Mouse (Mus musculus) cerebellum, adult 2 months (tissue): Measurements from ENCODE around the gene Lama1. TPM values are rescaled to one million over a fixed set of nuclear protein-coding genes. Genes with fewer than 3 reads are reported as not detected.

Experiments used
- DNase-seq, 2 experiments: peaks; one replicate each; pipeline ENCODE4 v3.0.0; 2021
- H3K27ac ChIP-seq: fragments of 200-500 bp; 2 replicates; pipeline ENCODE4 v1.5.1; 2012; ENCODE audit warnings: low read length, control low read depth, inconsistent platforms; ENCODE audit not compliant: insufficient read depth
- H3K27me3 ChIP-seq: fragments of 200-500 bp; 2 replicates; pipeline ENCODE4 v1.6.1; 2012; ENCODE audit warnings: inconsistent platforms, mild to moderate bottlenecking, low read length, moderate library complexity; ENCODE audit not compliant: control insufficient read depth, insufficient read depth
- H3K4me1 ChIP-seq: fragments of 200-500 bp; 2 replicates; pipeline ENCODE4 v1.6.1; 2011; ENCODE audit warnings: low read length; ENCODE audit not compliant: control insufficient read depth, insufficient read depth
- H3K4me3 ChIP-seq: fragments of 200-500 bp; replicated peaks from 2 replicates; pipeline ENCODE3; 2011; ENCODE audit warnings: mild to moderate bottlenecking, low read depth, low read length, control low read depth; ENCODE audit not compliant: insufficient read depth
- CTCF ChIP-seq: fragments of 200-500 bp; IDR thresholded peaks from 2 replicates; pipeline ENCODE4 v1.5.1; 2011; ENCODE audit warnings: low read depth, mild to moderate bottlenecking, control low read depth, low read length, moderate library complexity, borderline replicate concordance; ENCODE audit not compliant: insufficient read depth
- POLR2A ChIP-seq: fragments of 200-500 bp; IDR thresholded peaks from 2 replicates; pipeline ENCODE4 v1.6.1; 2011; ENCODE audit warnings: low read length, control low read depth, borderline replicate concordance; ENCODE audit not compliant: insufficient read depth
- WGBS: fragments of 180-500 bp; shearing (Covaris S2); methylation state at CpG from one replicate; pipeline ENCODE4 v1.1.7; 2018; 5-methylcytosine and 5-hydroxymethylcytosine counted together
- polyA plus RNA-seq: library from polyadenylated mRNA; depleted of rRNA; stranded (reverse); fragments of >200 nt; gene quantifications from 2 replicates; pipeline ENCODE4 v1.2.3, GENCODE M21; 2012

The Lama1 gene
- polyA plus RNA-seq, 1 experiment: 1.9 TPM

DNA sequence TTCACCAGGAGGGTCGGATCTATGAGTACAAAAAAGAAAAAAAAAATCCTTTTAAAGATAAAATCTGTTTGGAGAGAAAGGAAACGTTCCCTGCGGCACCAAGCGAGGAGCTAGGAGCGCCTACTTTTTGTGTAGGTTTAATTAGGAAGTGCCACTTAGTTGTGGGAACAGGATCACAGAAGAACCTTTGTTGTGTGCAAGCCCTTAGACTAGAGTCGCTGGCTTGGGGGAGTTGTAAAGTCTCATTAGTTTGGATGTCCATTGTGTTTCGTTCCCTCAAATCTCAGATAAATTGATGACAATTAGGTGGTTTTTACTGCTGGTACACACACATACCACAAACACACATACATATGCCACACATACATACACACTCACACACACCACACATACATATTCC lies 25.0 kb downstream of the Lama1 start:
- Histone ChIP-seq H3K4me3 (no peak overlapping the region), H3K27me3 (no peaks in the 10 kb centered on the region), H3K4me1 (no peaks in the 10 kb centered on the region), H3K27ac (no peak overlapping the region)
- TF ChIP-seq POLR2A (no peak), CTCF (no peak)
- DNase-seq: no peak
- 88% methylated on average over 7 of the region's 7 CpGs for WGBS

DNA sequence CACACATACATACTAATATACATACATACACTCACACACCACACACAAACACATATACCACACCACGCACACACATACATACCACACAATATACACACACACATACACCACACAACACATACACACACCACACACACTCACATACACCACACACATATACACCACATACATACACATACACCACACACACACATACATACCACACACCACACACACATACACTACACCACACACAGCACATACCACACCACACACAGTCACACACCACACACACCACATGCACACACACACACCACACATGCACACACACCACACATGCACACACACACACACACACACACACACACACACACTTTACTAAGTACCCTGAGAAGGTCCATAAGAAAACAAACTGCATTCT lies 25.5 kb downstream of the Lama1 start:
- Histone ChIP-seq H3K4me3 (no peak overlapping the region), H3K27me3 (no peaks in the 10 kb centered on the region), H3K4me1 (no peaks in the 10 kb centered on the region), H3K27ac (no peak overlapping the region)
- TF ChIP-seq CTCF (no peak), POLR2A (no peak)
- no peak for DNase-seq
- 100% methylated on average over 1 of the region's 1 CpGs for WGBS

DNA sequence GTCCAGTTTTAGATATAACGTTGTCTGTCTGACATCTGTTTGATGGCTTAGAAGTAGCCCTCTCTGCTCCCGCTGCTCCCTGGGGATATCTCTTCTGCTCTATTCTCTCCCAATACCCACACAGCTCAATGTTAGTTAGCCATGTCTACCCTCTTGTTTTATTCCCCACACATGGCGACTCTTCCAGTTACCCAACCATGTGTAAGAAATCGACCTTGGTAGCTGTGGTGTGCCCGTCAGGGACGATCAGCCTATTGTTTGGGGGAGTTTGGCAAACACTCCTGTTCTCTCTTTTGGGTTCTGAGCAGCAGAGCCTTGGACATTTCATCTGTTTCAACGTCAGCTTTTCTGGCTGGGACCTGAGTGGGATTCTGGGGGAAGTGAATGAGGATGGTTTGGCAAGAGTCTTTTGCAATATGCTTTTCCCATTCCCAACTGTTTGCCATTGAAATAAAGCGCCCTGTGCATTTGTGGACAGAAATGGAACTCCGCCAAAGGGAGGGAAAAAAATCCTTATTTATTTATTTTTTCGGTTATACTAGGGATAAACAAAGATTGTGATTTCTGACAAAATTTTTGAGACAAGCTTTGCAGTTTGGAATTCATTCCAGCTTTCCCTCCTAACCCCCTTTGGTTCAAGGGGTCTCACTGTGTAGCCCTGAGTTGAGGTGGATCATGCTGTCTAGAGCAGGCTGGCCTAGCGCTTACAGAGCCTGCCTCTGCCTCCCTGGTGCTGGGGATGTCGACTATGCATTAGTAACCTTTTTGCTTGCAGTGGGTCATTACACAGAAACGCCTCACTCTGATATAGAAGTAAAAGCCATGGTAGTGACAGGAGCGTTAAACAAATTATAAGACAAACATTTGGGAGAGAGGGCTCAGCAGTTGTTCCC lies 26.4 kb downstream of the Lama1 start:
- no peaks in the 10 kb centered on the region for H3K27me3 ChIP-seq
- DNase-seq: no peak
- H3K27ac ChIP-seq: no peak overlapping the region
- no peaks in the 10 kb centered on the region for H3K4me1 ChIP-seq
- H3K4me3 ChIP-seq: no peak overlapping the region
- 24% methylated on average over 14 of the region's 14 CpGs for WGBS
- no peak for TF ChIP-seq POLR2A
- no peak for TF ChIP-seq CTCF

DNA sequence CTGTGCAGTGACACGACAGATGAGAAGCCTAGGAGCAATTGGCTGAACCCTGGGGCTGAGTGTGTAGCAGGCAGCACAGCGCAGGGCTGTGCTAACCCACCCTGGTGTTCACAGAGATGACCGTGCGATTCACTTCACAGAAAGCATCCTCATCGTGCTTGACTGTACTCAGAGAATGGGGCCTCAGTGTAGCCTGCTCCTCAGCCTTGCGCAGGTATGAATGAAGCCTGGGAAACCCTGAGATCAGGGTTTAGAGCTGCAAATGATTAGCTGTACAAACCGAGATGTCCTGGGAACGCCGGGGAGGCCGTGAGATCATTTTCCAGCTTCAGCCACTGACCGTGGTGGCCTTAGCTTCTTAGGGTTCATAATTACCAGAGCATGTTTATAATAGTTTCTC lies 29.5 kb downstream of the Lama1 start:
- no peak for TF ChIP-seq CTCF
- no peak for TF ChIP-seq POLR2A
- Histone ChIP-seq H3K27me3 (no peaks in the 10 kb centered on the region), H3K4me3 (no peak overlapping the region), H3K4me1 (no peaks in the 10 kb centered on the region), H3K27ac (no peak overlapping the region)
- no peak for DNase-seq
- 90% methylated on average over 11 of the region's 11 CpGs for WGBS

DNA sequence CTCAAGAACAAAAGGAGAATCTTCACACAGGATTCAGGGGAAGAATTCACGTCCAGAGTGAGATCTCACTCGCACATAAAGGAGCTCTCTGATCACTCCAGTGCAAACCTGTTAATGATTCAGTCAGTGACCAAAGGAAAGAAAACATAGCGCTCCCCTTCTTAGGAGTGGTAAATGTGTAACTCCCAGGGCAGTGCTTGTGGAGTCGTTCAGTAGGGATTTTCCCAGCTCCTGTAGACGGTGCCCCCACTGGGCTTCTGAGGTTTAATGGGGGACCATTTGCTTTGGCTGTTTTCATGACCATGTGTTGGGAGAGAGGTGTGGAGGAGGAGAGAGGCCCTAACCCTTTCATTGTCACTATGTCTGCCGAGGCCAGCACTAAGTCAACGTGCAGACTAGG lies 31.7 kb downstream of the Lama1 start:
- WGBS: 86% methylated on average over 7 of the region's 7 CpGs
- TF ChIP-seq CTCF: no peak
- TF ChIP-seq POLR2A: no peak
- H3K27ac ChIP-seq: no peak overlapping the region
- H3K4me1 ChIP-seq: no peaks in the 10 kb centered on the region
- no peak for DNase-seq
- no peaks in the 10 kb centered on the region for H3K27me3 ChIP-seq
- H3K4me3 ChIP-seq: no peak overlapping the region

DNA sequence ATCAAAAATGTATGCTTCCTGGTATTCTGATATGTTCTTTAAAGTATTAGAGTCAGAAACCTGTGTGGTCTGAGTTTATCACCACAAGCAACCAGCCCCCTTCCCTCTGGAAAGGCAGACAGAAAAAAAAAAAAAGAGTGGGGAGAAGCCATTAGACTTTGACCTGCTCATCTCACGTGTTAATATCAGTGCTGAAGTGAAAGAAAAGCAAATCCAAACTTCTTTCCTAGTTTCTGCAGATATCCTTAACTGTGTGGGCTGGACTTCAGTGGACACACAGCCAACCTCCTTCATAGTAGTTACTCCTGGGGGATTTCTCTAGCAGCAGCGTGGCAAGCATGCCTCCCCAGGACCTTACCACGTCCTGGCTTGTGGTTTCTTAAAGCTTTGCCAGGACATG lies 34.0 kb downstream of the Lama1 start:
- 30% methylated on average over 3 of the region's 3 CpGs for WGBS
- TF ChIP-seq CTCF (no peak), POLR2A (no peak)
- no peaks in the 10 kb centered on the region for H3K4me1 ChIP-seq

DNA sequence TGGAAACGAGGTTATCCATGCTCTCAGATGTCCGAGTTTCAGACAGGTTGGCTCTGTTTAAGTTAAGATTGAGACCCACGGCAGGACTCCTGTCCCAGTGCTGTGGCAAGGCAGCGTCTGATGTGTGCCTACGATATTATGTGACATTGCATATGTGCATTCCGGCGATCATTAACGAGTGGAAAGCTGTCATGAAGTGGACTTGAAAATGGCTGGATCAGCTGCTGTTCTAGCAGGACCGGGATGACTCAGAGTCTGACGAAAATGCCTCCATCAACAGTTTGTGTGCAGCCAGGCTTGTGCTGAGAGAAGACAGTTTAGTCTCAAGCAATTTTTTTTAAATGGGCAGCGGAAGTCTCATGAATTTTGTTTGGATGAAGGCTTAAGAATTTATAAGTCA lies 34.9 kb downstream of the Lama1 start:
- Histone ChIP-seq H3K27me3 (no peaks in the 10 kb centered on the region), H3K4me1 (no peaks in the 10 kb centered on the region), H3K4me3 (no peak overlapping the region), H3K27ac (no peak overlapping the region)
- TF ChIP-seq POLR2A (no peak), CTCF (no peak)
- DNase-seq: no peak
- 66% methylated on average over 11 of the region's 11 CpGs for WGBS

More for the DNA sequence above, 34.0 kb downstream of the Lama1 start:
- no peak for DNase-seq
- Histone ChIP-seq H3K27me3 (no peaks in the 10 kb centered on the region), H3K4me3 (no peak overlapping the region), H3K27ac (no peak overlapping the region)

DNA sequence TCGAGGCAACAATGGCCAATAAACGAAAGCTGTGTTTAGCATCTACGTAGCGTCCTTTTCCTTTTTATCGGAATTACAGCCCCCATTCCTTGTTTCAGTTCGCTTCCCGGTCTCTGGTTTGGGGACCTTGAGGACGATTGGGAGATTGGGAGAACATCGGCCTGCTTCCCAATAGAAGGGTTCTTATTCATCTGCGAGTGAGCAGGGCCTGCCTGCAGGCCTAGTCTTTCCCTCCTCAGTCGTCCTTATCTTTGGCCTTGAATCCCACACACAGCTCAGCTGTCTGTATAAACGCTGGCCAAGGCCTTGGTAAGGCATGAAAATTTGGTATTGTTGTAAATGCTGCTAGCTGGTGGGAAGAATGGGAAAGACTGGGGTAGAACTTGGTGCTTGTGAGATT lies 36.5 kb downstream of the Lama1 start:
- Histone ChIP-seq H3K4me1 (no peaks in the 10 kb centered on the region), H3K27ac (no peak overlapping the region), H3K4me3 (no peak overlapping the region), H3K27me3 (no peaks in the 10 kb centered on the region)
- DNase-seq: no peak
- no peak for TF ChIP-seq POLR2A
- no peak for TF ChIP-seq CTCF
- 88% methylated on average over 12 of the region's 12 CpGs for WGBS
